In genomic region chr11:86634396-86634795, GRCm38 (mm10) we compare ENCODE assay signal across 29 mouse cellular contexts. TPM values are rescaled to one million over a fixed set of nuclear protein-coding genes. Genes with fewer than 3 reads are reported as not detected.
DNase-seq lines count a peak whose midpoint lies in the region; ATAC-seq and TF ChIP-seq lines count a peak whose summit lies in the region.
"Had no signal": no experiment of that assay in that cellular context is flagged by ENCODE, and none has a peak within 500 bp of the region (broad histone marks: within the 10 kb centered on the region; RNA-seq: fewer than 3 reads in every experiment).

No protein-coding gene starts in this region.

- no peak overlapping the region for H3K4me3 ChIP-seq in intestine, postnatal 0 days (ENCODE audit: low read depth, low read length)
- H3K4me3 ChIP-seq in intestine, embryonic 16.5 days (ENCODE audit: low read length) = no peak overlapping the region
- no peak overlapping the region for H3K4me3 ChIP-seq in liver, embryonic 12.5 days
- H3K4me3 ChIP-seq: embryonic facial prominence, embryonic 13.5 days; forebrain, embryonic 10.5 days; gastrocnemius, adult 2 months; heart, embryonic 13.5 days; hindbrain, embryonic 10.5 days; hindbrain, embryonic 15.5 days; liver, embryonic 13.5 days had no signal

- peak; percentile 50 for DNase-seq in ovary, adult 18-20 months (ENCODE audit: low spot score)
- DNase-seq in ovary, postnatal 36 days (ENCODE audit: low spot score) = no peak
- no peak for DNase-seq in thymus, adult 18-20 months
- DNase-seq: cerebellum, adult 11 months; cerebellum, adult 9-10 months; gastrocnemius, adult 2 months; gastrocnemius, postnatal 36 days; heart, postnatal 10 days; kidney, adult 2 months; kidney, postnatal 4 days; layer of hippocampus, postnatal 36 days; left cerebral cortex, postnatal 4 days; liver, embryonic 13.5 days; right cerebral cortex, postnatal 4 days; thymus, postnatal 25 days had no signal

- H3K9me3 ChIP-seq in intestine, postnatal 0 days (ENCODE audit: control insufficient read depth) = no peaks in the 10 kb centered on the region
- no peaks in the 10 kb centered on the region for H3K9me3 ChIP-seq in intestine, embryonic 16.5 days (ENCODE audit: control insufficient read depth, low read length)
- no peaks in the 10 kb centered on the region for H3K9me3 ChIP-seq in liver, embryonic 12.5 days (replicated peaks)
- H3K9me3 ChIP-seq: embryonic facial prominence, embryonic 13.5 days; forebrain, embryonic 10.5 days; G1E; heart, embryonic 13.5 days; hindbrain, embryonic 10.5 days; hindbrain, embryonic 15.5 days; liver, embryonic 13.5 days had no signal

- H3K9ac ChIP-seq in intestine, postnatal 0 days (ENCODE audit: low read depth, low read length) = no peak overlapping the region
- H3K9ac ChIP-seq in intestine, embryonic 16.5 days (ENCODE audit: low read depth, low read length) = no peak overlapping the region
- no peak overlapping the region for H3K9ac ChIP-seq in liver, embryonic 12.5 days
- H3K9ac ChIP-seq: embryonic facial prominence, embryonic 13.5 days; heart, embryonic 13.5 days; hindbrain, embryonic 15.5 days; liver, embryonic 13.5 days had no signal

- H3K4me2 ChIP-seq in intestine, postnatal 0 days (replicated peaks; ENCODE audit: low read depth) = no peak overlapping the region
- H3K4me2 ChIP-seq in intestine, embryonic 16.5 days (ENCODE audit: low read depth, low read length) = no peak overlapping the region
- no peak overlapping the region for H3K4me2 ChIP-seq in liver, embryonic 12.5 days
- H3K4me2 ChIP-seq: embryonic facial prominence, embryonic 13.5 days; heart, embryonic 13.5 days; hindbrain, embryonic 15.5 days; liver, embryonic 13.5 days; midbrain, embryonic 11.5 days had no signal

- 73% methylated on average over 6 of the region's 6 CpGs for WGBS in intestine, postnatal 0 days
- 83% methylated on average over 6 of the region's 6 CpGs for WGBS in intestine, embryonic 16.5 days
- 83% methylated on average over 6 of the region's 6 CpGs for WGBS in liver, embryonic 12.5 days (ENCODE audit: insufficient replicate concordance)

- peaks cover 12% of the 10 kb centered on the region; the same call in 1 of the 2 replicates for H3K36me3 ChIP-seq in intestine, postnatal 0 days (ENCODE audit: control insufficient read depth, insufficient read depth)
- peaks cover 4% of the 10 kb centered on the region; the same call in 1 of the 2 replicates for H3K36me3 ChIP-seq in intestine, embryonic 16.5 days (ENCODE audit: control insufficient read depth, insufficient read depth, low read length)
- H3K36me3 ChIP-seq in liver, embryonic 12.5 days = peaks cover 55% of the 10 kb centered on the region

- H3K27me3 ChIP-seq in intestine, postnatal 0 days (replicated peaks; ENCODE audit: control insufficient read depth, insufficient read depth, low read length) = no peaks in the 10 kb centered on the region
- H3K27me3 ChIP-seq in intestine, embryonic 16.5 days (replicated peaks; ENCODE audit: control insufficient read depth, insufficient read depth, low read length) = no peaks in the 10 kb centered on the region
- H3K27me3 ChIP-seq in liver, embryonic 12.5 days (replicated peaks) = no peaks in the 10 kb centered on the region
- H3K27me3 ChIP-seq: embryonic facial prominence, embryonic 13.5 days; heart, embryonic 13.5 days; hindbrain, embryonic 15.5 days; liver, embryonic 13.5 days had no signal

- H3K27ac ChIP-seq in intestine, postnatal 0 days (ENCODE audit: low read depth, low read length) = no peak overlapping the region; the same call in 1 of the 2 replicates
- H3K27ac ChIP-seq in intestine, embryonic 16.5 days (ENCODE audit: low read length) = no peak overlapping the region
- no peak overlapping the region for H3K27ac ChIP-seq in liver, embryonic 12.5 days
- H3K27ac ChIP-seq: embryonic facial prominence, embryonic 13.5 days; forebrain, embryonic 10.5 days; gastrocnemius, adult 2 months; heart, embryonic 13.5 days; hindbrain, embryonic 10.5 days; hindbrain, embryonic 15.5 days; liver, embryonic 13.5 days had no signal

- no peak for TF ChIP-seq CTCF in intestine, postnatal 0 days (IDR thresholded peaks at IDR 0.05; ENCODE audit: low read depth)

- ATAC-seq in intestine, postnatal 0 days = 0 out of 2 replicates have a peak, but pooled peaks have one; percentile 8
- no peak for ATAC-seq in intestine, embryonic 16.5 days
- ATAC-seq in granulocyte monocyte progenitor cell, adult 5-6 weeks (replicated peaks; ENCODE audit: poor library complexity, severe bottlenecking) = peak; percentile 61
- ATAC-seq in liver, embryonic 12.5 days = no peak
- ATAC-seq: forebrain, embryonic 16.5 days; inflammation-experienced regulatory T-cells, adult 6 months; midbrain, embryonic 16.5 days had no signal

- no peaks in the 10 kb centered on the region for H3K4me1 ChIP-seq in intestine, postnatal 0 days (replicated peaks; ENCODE audit: control insufficient read depth, insufficient read depth, low read length)
- H3K4me1 ChIP-seq in intestine, embryonic 16.5 days (ENCODE audit: control insufficient read depth, insufficient read depth, low read length) = no peaks in the 10 kb centered on the region
- H3K4me1 ChIP-seq in liver, embryonic 12.5 days = peaks cover 4% of the 10 kb centered on the region; the same call in 1 of the 2 replicates
- H3K4me1 ChIP-seq: embryonic facial prominence, embryonic 13.5 days; forebrain, embryonic 10.5 days; heart, embryonic 13.5 days; hindbrain, embryonic 10.5 days; hindbrain, embryonic 15.5 days; liver, embryonic 13.5 days had no signal

RNA-seq across cellular contexts. Expression of gene Vmp1, which starts 49.2 kb away (rescaled TPM):
- polyA plus RNA-seq in intestine, postnatal 0 days (2015; fragmentation: Nextera tagmentation; extraction: Ambion mirVana) = 387 and 408 TPM in 2 replicates
- 220 and 272 TPM in 2 replicates for polyA plus RNA-seq in intestine, embryonic 16.5 days (2015; fragmentation: Nextera tagmentation; extraction: Ambion mirVana)
- total RNA-seq in granulocyte monocyte progenitor cell, adult 5-6 weeks (2014; fragmentation: Nextera tagmentation) = 61.1 and 83.8 TPM in 2 replicates
- 79.1 and 105 TPM in 2 replicates for total RNA-seq in granulocyte monocyte progenitor cell, adult 5-6 weeks (2017)
- polyA plus RNA-seq in liver, embryonic 12.5 days (2016; fragmentation: Nextera tagmentation; extraction: Ambion mirVana) = 102 and 110 TPM in 2 replicates

RNA-seq across cellular contexts. Expression of gene Ptrh2, which starts 49.4 kb away (rescaled TPM):
- 14.2 and 14.6 TPM in 2 replicates for polyA plus RNA-seq in intestine, postnatal 0 days (2015; fragmentation: Nextera tagmentation; extraction: Ambion mirVana)
- 27.0 and 28.2 TPM in 2 replicates for polyA plus RNA-seq in intestine, embryonic 16.5 days (2015; fragmentation: Nextera tagmentation; extraction: Ambion mirVana)
- 21.5 and 27.7 TPM in 2 replicates for total RNA-seq in granulocyte monocyte progenitor cell, adult 5-6 weeks (2014; fragmentation: Nextera tagmentation)
- total RNA-seq in granulocyte monocyte progenitor cell, adult 5-6 weeks (2017) = 20.7 and 29.3 TPM in 2 replicates
- 26.1 and 26.8 TPM in 2 replicates for polyA plus RNA-seq in liver, embryonic 12.5 days (2016; fragmentation: Nextera tagmentation; extraction: Ambion mirVana)

Comparison
In these comparisons a context has a peak if more than half of its experiments do, and no peak if none do; other contexts are left out.
1. ATAC-seq: peak in intestine, postnatal 0 days (single experiment) and granulocyte monocyte progenitor cell, adult 5-6 weeks (single experiment); none in intestine, embryonic 16.5 days (single experiment) and liver, embryonic 12.5 days (single experiment).